Mouse (Mus musculus) liver, embryonic 14.5 days (tissue): ENCODE measurements at regions not wholly inside any gene's neighbourhood (a gene's known extent, or its start where the extent isn't known, plus 50 kb on each side); places are given as distances from the start of the nearest gene placed in this dataset.

ENCODE experiments used
- ATAC-seq: fragments of 200-750 bp; cut with Nextera tagmentation; 2 replicates; pipeline ENCODE4 v1.8.0; 2017; ENCODE audit warnings: moderate number of reproducible peaks, mild to moderate bottlenecking, moderate library complexity; ENCODE audit not compliant: insufficient read depth
- DNase-seq, 3 experiments: peaks; one replicate each; pipeline ENCODE4 v3.0.0-alpha.2; 2012 to 2013; ENCODE audit warnings: low read depth in 3 of 3, low spot score in 3 of 3
- H3K27ac ChIP-seq: fragments of 300-500 bp; sonication (generic); 2 replicates; pipeline ENCODE4 v1.5.1; 2014; ENCODE audit warnings: moderate library complexity, mild to moderate bottlenecking, control low read depth, inconsistent platforms
- H3K27me3 ChIP-seq: fragments of 300-500 bp; sonication (generic); 2 replicates; pipeline ENCODE4 v1.6.1; 2014; ENCODE audit warnings: mild to moderate bottlenecking, low read length, moderate library complexity; ENCODE audit not compliant: control insufficient read depth, insufficient read depth
- H3K36me3 ChIP-seq: fragments of 300-500 bp; sonication (generic); replicated peaks from 2 replicates; pipeline ENCODE4 v1.6.1; 2014; ENCODE audit warnings: low read depth; ENCODE audit not compliant: control insufficient read depth, insufficient read depth
- H3K4me1 ChIP-seq, 2 experiments: fragments of 200-500 bp in 1 of 2; fragments of 300-500 bp in 1 of 2; sonication (generic) in 1 of 2; replicated peaks; 2 replicates each; pipeline ENCODE4 v1.6.1; 2012 to 2014; ENCODE audit warnings: antibody characterized with exemption in 1 of 2, inconsistent platforms in 1 of 2, low read length in 1 of 2; ENCODE audit not compliant: control insufficient read depth in 2 of 2, insufficient read depth in 2 of 2
- H3K4me2 ChIP-seq: fragments of 300-500 bp; sonication (generic); 2 replicates; pipeline ENCODE4 v1.6.1; 2014; ENCODE audit warnings: low read depth, mild to moderate bottlenecking, control low read depth, moderate library complexity
- H3K4me3 ChIP-seq, 2 experiments: fragments of 200-500 bp in 1 of 2; fragments of 300-500 bp in 1 of 2; sonication (generic) in 1 of 2; 2 replicates each; pipeline ENCODE4 v1.5.1; 2012 to 2014; ENCODE audit warnings: low read depth in 2 of 2, low read length in 2 of 2, mild to moderate bottlenecking in 2 of 2, control low read depth in 1 of 2, inconsistent platforms in 1 of 2, moderate library complexity in 1 of 2; ENCODE audit not compliant: insufficient read depth in 1 of 2
- H3K9ac ChIP-seq: fragments of 300-500 bp; sonication (generic); replicated peaks from 2 replicates; pipeline ENCODE4 v1.6.1; 2014; ENCODE audit warnings: mild to moderate bottlenecking, control low read depth, moderate library complexity
- H3K9me3 ChIP-seq: fragments of 300-500 bp; sonication (generic); 2 replicates; pipeline ENCODE4 v1.6.1; 2016; ENCODE audit warnings: low read length, mixed read lengths; ENCODE audit not compliant: control insufficient read depth
- CTCF ChIP-seq: IDR thresholded peaks from 2 replicates; pipeline ENCODE4 v1.5.1; 2016; ENCODE audit warnings: antibody characterized with exemption, low read depth, control low read depth
- EP300 ChIP-seq: IDR thresholded peaks from 2 replicates; pipeline ENCODE4 v1.6.1; 2016; ENCODE audit warnings: antibody characterized with exemption, low read depth
- WGBS: fragments of 180-500 bp; shearing (Covaris S2); extraction: QIAGEN DNeasy Blood & Tissue Kit; methylation state at CpG from one replicate; pipeline ENCODE4 v1.1.7; 2014; ENCODE audit not compliant: insufficient replicate concordance; 5-methylcytosine and 5-hydroxymethylcytosine counted together

DNA sequence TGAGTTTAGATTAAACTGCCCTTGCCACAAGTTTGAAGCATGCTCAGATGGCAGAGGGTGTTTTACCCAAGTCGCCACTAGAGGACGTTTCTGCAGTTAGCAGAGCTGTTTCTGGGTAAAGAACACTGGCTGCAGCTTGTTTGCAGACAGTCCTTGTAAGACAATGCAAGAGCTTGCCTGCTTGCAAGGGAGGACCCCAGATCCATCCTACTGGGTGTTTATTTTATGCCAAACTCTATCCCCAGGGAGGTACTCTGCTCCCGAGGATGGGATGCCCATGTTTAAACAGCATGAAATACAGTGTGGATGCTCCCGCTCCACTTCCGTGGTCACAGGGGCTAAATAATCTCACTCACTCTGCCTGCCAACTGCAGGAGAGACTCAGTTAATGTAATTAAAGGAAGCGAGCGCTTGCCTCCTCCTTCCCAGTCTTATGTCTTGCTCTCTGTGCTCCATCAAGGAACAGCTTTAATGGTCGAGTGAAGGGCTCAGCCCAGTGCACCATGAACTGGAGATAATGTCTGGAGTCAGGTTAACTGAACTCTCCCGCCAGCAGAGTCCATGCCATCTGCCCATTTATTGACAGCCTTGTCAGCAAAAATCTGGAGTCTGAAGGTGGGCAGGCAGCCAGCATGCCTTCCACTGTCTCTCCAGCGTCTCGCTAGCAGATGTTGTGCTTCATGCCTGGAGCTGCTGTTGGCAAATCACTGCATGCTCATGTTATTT lies 334.8 kb downstream of the Mex3b start:
- ATAC-seq, result no peak
- WGBS, result 20% methylated on average over 11 of the region's 11 CpGs
- no peak for TF ChIP-seq EP300
- TF ChIP-seq CTCF, result peak; percentile 23; the same call in 1 of the 2 replicates

GRCm38 (mm10) chr7:83203311-83204012 lies 336.3 kb downstream of the Mex3b start:
- 60% methylated on average over 10 of the region's 10 CpGs for WGBS
- Histone ChIP-seq H3K36me3 (no peaks in the 10 kb centered on the region), H3K9me3 (no peaks in the 10 kb centered on the region), H3K4me3 (no peak overlapping the region), H3K27me3 (no peaks in the 10 kb centered on the region), H3K4me1 (no peaks in the 10 kb centered on the region), H3K27ac (no peak overlapping the region), H3K9ac (no peak overlapping the region), H3K4me2 (no peak overlapping the region)
- DNase-seq, result no peak
- no peak for ATAC-seq
- TF ChIP-seq EP300 (no peak), CTCF (no peak)

More for the DNA sequence above, 334.8 kb downstream of the Mex3b start:
- Histone ChIP-seq H3K4me2 (no peak overlapping the region), H3K36me3 (no peaks in the 10 kb centered on the region), H3K9ac (no peak overlapping the region), H3K4me1 (no peaks in the 10 kb centered on the region), H3K27me3 (no peaks in the 10 kb centered on the region), H3K4me3 (no peak overlapping the region), H3K27ac (no peak overlapping the region), H3K9me3 (no peaks in the 10 kb centered on the region)
- no peak for DNase-seq

DNA sequence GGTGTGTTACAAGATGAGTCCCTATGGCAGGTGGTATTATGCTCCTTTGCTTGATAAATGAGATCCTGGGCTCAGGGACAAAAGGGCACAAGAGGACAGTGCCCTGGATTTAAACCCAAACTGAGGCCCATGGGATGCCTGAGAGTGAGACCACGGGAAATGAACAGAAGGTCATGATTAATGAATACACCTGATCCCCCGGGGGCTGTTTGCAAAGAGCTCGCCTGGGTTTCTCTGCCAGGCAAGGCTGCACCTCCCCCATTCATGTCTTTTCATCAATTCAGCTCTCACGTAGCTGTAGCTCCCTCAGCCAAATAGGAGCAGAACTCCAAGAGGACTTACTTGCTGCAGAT lies 336.9 kb downstream of the Mex3b start:
- no peaks in the 10 kb centered on the region for H3K27me3 ChIP-seq
- H3K4me3 ChIP-seq, result no peak overlapping the region
- DNase-seq (no peak), ATAC-seq (no peak)
- no peak overlapping the region for H3K27ac ChIP-seq
- TF ChIP-seq CTCF (no peak), EP300 (no peak)
- no peaks in the 10 kb centered on the region for H3K36me3 ChIP-seq
- no peaks in the 10 kb centered on the region for H3K4me1 ChIP-seq
- 40% methylated on average over 4 of the region's 4 CpGs for WGBS
- no peak overlapping the region for H3K4me2 ChIP-seq
- no peaks in the 10 kb centered on the region for H3K9me3 ChIP-seq
- H3K9ac ChIP-seq, result no peak overlapping the region

DNA sequence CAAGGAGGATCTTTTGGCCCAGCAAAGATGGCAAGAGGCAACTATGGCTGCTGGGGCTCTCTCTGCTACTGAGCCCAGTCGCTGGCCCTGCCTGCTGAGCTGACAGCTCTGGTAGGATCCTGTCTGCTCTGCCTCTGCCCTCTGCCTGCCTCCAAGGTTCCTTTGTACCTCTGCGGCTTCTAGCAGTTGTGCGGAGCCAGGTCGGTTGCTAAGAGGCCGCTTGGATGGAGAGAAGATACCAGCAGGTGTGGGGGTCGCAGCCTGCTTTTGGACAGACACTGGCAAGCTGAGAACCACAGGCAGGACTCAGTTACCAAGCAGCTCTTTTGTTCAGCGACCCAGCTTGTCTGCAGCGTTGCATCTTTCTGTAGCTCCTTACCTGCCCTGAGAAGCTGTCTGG lies 337.6 kb downstream of the Mex3b start:
- Histone ChIP-seq H3K27ac (no peak overlapping the region), H3K4me3 (no peak overlapping the region), H3K36me3 (no peaks in the 10 kb centered on the region), H3K9ac (no peak overlapping the region), H3K4me2 (no peak overlapping the region), H3K27me3 (no peaks in the 10 kb centered on the region), H3K4me1 (no peaks in the 10 kb centered on the region), H3K9me3 (no peaks in the 10 kb centered on the region)
- DNase-seq (no peak), ATAC-seq (no peak)
- TF ChIP-seq EP300 (no peak), CTCF (no peak)
- WGBS, result 44% methylated on average over 8 of the region's 8 CpGs

DNA sequence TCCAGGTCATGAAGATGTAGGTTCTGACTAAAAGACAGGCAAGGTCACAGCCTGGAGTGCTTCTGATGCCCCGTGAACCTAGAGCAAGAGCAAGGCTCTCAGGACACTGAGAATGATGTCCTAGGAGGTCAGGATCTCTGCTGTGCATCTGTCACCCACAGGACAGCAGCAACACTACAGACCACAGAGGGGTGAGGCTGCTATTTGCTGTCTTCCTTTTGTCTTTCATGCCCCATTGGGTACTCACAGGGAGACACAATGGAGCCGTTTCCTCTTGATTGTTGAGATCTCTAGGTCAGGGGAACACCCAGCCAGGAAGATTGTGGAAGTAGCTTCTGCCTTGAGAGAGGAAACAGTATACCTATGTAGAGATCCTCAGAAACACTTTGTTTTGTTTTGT lies 339.9 kb downstream of the Mex3b start:
- Histone ChIP-seq H3K27ac (no peak overlapping the region), H3K4me1 (no peaks in the 10 kb centered on the region), H3K36me3 (no peaks in the 10 kb centered on the region), H3K9ac (no peak overlapping the region), H3K4me3 (no peak overlapping the region), H3K9me3 (no peaks in the 10 kb centered on the region), H3K4me2 (no peak overlapping the region), H3K27me3 (no peaks in the 10 kb centered on the region)
- TF ChIP-seq CTCF (no peak), EP300 (no peak)
- ATAC-seq, result no peak
- 40% methylated on average over 2 of the region's 2 CpGs for WGBS
- no peak for DNase-seq
